Mouse (Mus musculus): Measurements from ENCODE around the gene Mtus2.

GRCm38 (mm10) chr5:148239067-148239466 is 281.9 kb downstream of the Mtus2 start:
- TF ChIP-seq CHD2 (IDR thresholded peaks at IDR 0.05; ENCODE audit: low read depth, low read length) (no peak), HCFC1 (IDR thresholded peaks at IDR 0.05; ENCODE audit: borderline replicate concordance, insufficient read depth, low read length) (no peak), ZNF384 (IDR thresholded peaks at IDR 0.05; ENCODE audit: low read depth, low read length) (no peak)
